Mouse (Mus musculus) urinary bladder, postnatal 14 days (tissue): ENCODE results near the gene Uqcc1.

ENCODE experiments used
- DNase-seq: peaks from one replicate; pipeline ENCODE4 v3.0.0; 2021; ENCODE audit warnings: low spot score

Gene Uqcc1

GRCm38 (mm10) chr2:155814829-155815228 lies 115.3 kb downstream of the Uqcc1 start:
- DNase-seq, result no peak

GRCm38 (mm10) chr2:155812637-155813036 lies 117.5 kb downstream of the Uqcc1 start:
- no peak for DNase-seq

- DNase-seq, result peak; percentile 79
Observed at GRCm38 (mm10) chr2:155811821-155812396, 118.2 kb downstream of the Uqcc1 start.

- DNase-seq, result no peak
Observed at GRCm38 (mm10) chr2:155809620-155810019, 120.5 kb downstream of the Uqcc1 start.

DNA sequence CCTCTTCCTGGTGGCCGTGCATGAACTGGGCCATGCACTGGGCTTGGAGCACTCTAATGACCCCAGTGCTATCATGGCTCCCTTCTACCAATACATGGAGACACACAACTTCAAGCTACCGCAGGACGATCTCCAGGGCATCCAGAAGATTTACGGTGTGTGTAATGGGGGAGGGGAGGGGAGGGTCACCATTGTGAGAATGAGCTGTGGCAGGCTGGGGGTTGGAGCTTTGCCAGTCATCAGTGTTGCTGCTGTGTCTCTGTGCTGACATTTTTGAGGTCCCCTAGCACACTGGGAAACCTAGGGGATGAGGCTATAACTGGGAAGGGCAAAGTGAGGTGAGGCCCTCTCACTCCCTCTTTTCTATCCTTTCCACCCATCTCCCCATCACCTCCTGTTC lies 122.7 kb downstream of the Uqcc1 start:
- no peak for DNase-seq

DNA sequence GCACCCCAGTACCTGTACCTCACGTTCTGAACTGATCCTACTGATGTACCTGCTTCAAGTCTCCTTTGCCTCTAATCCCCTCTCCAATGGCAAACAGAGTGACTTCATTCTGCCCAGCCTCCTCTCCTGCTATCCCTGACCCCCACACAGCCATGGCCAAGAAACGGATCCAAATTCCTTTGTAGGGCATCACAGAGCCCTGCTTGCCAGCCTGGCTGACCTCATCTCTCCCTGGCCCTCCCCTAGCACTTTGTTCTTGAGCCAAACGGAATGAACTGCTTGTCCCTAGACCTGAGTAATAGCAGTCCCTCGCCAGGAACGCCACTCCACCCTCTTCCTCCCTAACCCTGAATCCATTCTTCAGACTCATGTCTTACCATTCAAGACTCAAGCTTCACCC lies 123.6 kb downstream of the Uqcc1 start:
- DNase-seq, result no peak

GRCm38 (mm10) chr2:155805925-155806255 lies 124.2 kb downstream of the Uqcc1 start:
- no peak for DNase-seq

GRCm38 (mm10) chr2:155805231-155805924 lies 124.7 kb downstream of the Uqcc1 start:
- DNase-seq, result peak; percentile 55

DNA sequence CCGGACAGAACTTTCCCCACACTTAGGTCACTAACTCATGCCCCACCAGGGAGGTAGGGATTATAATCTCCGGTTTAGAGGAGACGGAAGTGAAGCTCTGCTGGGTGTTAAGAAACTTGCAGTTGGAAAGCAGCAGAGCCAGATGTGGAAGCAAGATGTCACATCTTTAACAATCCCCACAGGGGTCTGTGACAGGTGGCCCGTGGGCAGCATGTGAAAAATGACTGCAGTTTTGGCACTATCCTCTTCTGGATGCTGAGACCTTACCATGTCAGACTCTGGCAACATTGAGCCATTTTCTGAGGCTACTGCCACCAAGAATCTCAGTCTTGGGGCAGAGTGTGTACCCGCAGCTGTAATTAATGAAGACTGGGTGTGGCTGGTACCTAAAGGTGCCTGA lies 126.1 kb downstream of the Uqcc1 start:
- DNase-seq, result no peak

GRCm38 (mm10) chr2:155802761-155803160 lies 127.3 kb downstream of the Uqcc1 start:
- DNase-seq, result no peak

- no peak for DNase-seq
Observed at GRCm38 (mm10) chr2:155798613-155799012, 131.5 kb downstream of the Uqcc1 start.
